Mouse (Mus musculus) ES-E14 (cell line): ENCODE results near the gene Cux2. TPM values are rescaled to one million over a fixed set of nuclear protein-coding genes. Genes with fewer than 3 reads are reported as not detected.

Source experiments
- DNase-seq: peaks from one replicate; pipeline ENCODE4 v3.0.0-alpha.2; 2013; ENCODE audit warnings: low read depth, low spot score
- H3K27ac ChIP-seq: 2 replicates; pipeline ENCODE4 v1.5.1; 2012; ENCODE audit warnings: low read depth, mild to moderate bottlenecking, low read length, moderate library complexity, mixed read lengths; ENCODE audit not compliant: poor library complexity, insufficient read depth, severe bottlenecking
- H3K36me3 ChIP-seq: 2 replicates; pipeline ENCODE4 v1.6.1; 2012; ENCODE audit warnings: mild to moderate bottlenecking, low read length, moderate library complexity, mixed read lengths; ENCODE audit not compliant: control insufficient read depth, poor library complexity, insufficient read depth, severe bottlenecking
- H3K4me1 ChIP-seq, 2 experiments: fragments of 150-350 bp in 1 of 2; sonication (generic) in 1 of 2; 2 replicates each; pipeline ENCODE4 v1.6.1; 2012; ENCODE audit warnings: low read length in 2 of 2, mild to moderate bottlenecking in 1 of 2, mixed read lengths in 1 of 2; ENCODE audit not compliant: control insufficient read depth in 2 of 2, insufficient read depth in 2 of 2, poor library complexity in 1 of 2
- H3K4me3 ChIP-seq, 2 experiments: fragments of 150-350 bp in 1 of 2; sonication (generic) in 1 of 2; 2 replicates each; pipeline ENCODE4 v1.5.1; 2012; ENCODE audit warnings: low read length in 2 of 2, low read depth in 1 of 2, mild to moderate bottlenecking in 1 of 2, mixed read lengths in 1 of 2; ENCODE audit not compliant: insufficient read depth in 1 of 2, poor library complexity in 1 of 2, severe bottlenecking in 1 of 2
- H3K9ac ChIP-seq: 2 replicates; pipeline ENCODE4 v1.6.1; 2012; ENCODE audit warnings: low read depth, mild to moderate bottlenecking, low read length, mixed read lengths; ENCODE audit not compliant: poor library complexity, insufficient read depth, severe bottlenecking
- H3K9me3 ChIP-seq: fragments of 150-350 bp; sonication (generic); 2 replicates; pipeline ENCODE4 v1.6.1; 2012; ENCODE audit warnings: low read depth, mild to moderate bottlenecking, low read length; ENCODE audit not compliant: control insufficient read depth, insufficient read depth
- CHD2 ChIP-seq: IDR thresholded peaks from 2 replicates; pipeline ENCODE4 v1.6.1; 2014; ENCODE audit warnings: mild to moderate bottlenecking, low read depth, low read length, inconsistent platforms
- HCFC1 ChIP-seq: IDR thresholded peaks from 2 replicates; pipeline ENCODE4 v1.6.1; 2012; ENCODE audit warnings: low read length, inconsistent platforms, borderline replicate concordance; ENCODE audit not compliant: insufficient read depth
- MAFK ChIP-seq: IDR thresholded peaks from 2 replicates; pipeline ENCODE4 v1.6.1; 2014; ENCODE audit warnings: mild to moderate bottlenecking, low read depth, low read length, inconsistent platforms; ENCODE audit not compliant: insufficient read depth
- ZC3H11A ChIP-seq: IDR thresholded peaks from 2 replicates; pipeline ENCODE4 v1.6.1; 2012; ENCODE audit warnings: low read depth, mild to moderate bottlenecking, inconsistent platforms, low read length, borderline replicate concordance
- ZNF384 ChIP-seq: IDR thresholded peaks from 2 replicates; pipeline ENCODE4 v1.6.1; 2012; ENCODE audit warnings: low read depth, low read length, inconsistent platforms
- in situ Hi-C, 2 experiments: fragments of 600-800 bp; cut with MboI; formaldehyde crosslinking; loops; one replicate each; pipeline ENCODE4 v1.15.1; 2025; ENCODE audit warnings: low sequenced_read_pairs in 2 of 2, inconsistent platforms in 1 of 2; ENCODE audit not compliant: unreplicated experiment in 2 of 2
- total RNA-seq: library from RNA; depleted of rRNA; stranded (reverse); fragments of 300-350 nt; gene quantifications from 2 replicates; pipeline ENCODE4 v1.2.3, GENCODE M21; 2012

The Cux2 gene
- total RNA-seq, 1 experiment: 1.8 TPM

GRCm38 (mm10) chr5:121843138-121843905 lies 206.6 kb downstream of the Cux2 start:
- in situ Hi-C loops: no loop called here
- peaks cover 4 to 17% of the 10 kb centered on the region in 2 experiments for H3K4me1 ChIP-seq
- TF ChIP-seq MAFK: no peak
- TF ChIP-seq ZNF384: no peak
- no peak for TF ChIP-seq CHD2
- TF ChIP-seq HCFC1: no peak
- no peak for TF ChIP-seq ZC3H11A
- H3K9ac ChIP-seq: no peak overlapping the region
- H3K4me3 ChIP-seq: peak overlapping the region; percentile 63 to 67
- no peaks in the 10 kb centered on the region for H3K9me3 ChIP-seq
- no peak overlapping the region for H3K27ac ChIP-seq
- H3K36me3 ChIP-seq: no peaks in the 10 kb centered on the region
- DNase-seq: no peak

- DNase-seq: no peak
- in situ Hi-C loops: no loop called here
- no peaks in the 10 kb centered on the region for H3K36me3 ChIP-seq
- peak overlapping the region; percentile 63 to 67 for H3K4me3 ChIP-seq
- no peak for TF ChIP-seq ZNF384
- 0 out of 2 replicates have a peak, but pooled peaks have one; percentile 43 for TF ChIP-seq ZC3H11A
- no peak for TF ChIP-seq HCFC1
- no peak for TF ChIP-seq MAFK
- H3K9ac ChIP-seq: peak overlapping the region; percentile 63
- peaks cover 6 to 22% of the 10 kb centered on the region in 2 experiments for H3K4me1 ChIP-seq
- no peak overlapping the region for H3K27ac ChIP-seq
- no peaks in the 10 kb centered on the region for H3K9me3 ChIP-seq
These were observed 207.2 kb downstream of the Cux2 start for GRCm38 (mm10) chr5:121842665-121843118.

GRCm38 (mm10) chr5:121841973-121842372 lies 207.9 kb downstream of the Cux2 start:
- no peak for DNase-seq
- no peak for TF ChIP-seq CHD2
- no peak for TF ChIP-seq MAFK
- TF ChIP-seq ZNF384: no peak
- no peak for TF ChIP-seq HCFC1
- no peak for TF ChIP-seq ZC3H11A
- no peak overlapping the region; the same call in 1 of the 2 replicates for H3K9ac ChIP-seq
- no peaks in the 10 kb centered on the region for H3K36me3 ChIP-seq
- peaks cover 6 to 23% of the 10 kb centered on the region in 2 experiments for H3K4me1 ChIP-seq
- no peaks in the 10 kb centered on the region for H3K9me3 ChIP-seq
- in situ Hi-C loops: no loop called here
- no peak overlapping the region for H3K27ac ChIP-seq
- peak overlapping the region in 1 of 2 experiments; percentile 43; a peak in 2 of 4 replicates for H3K4me3 ChIP-seq

- Histone ChIP-seq H3K9me3 (no peaks in the 10 kb centered on the region), H3K4me1 (peaks cover 6 to 23% of the 10 kb centered on the region in 2 experiments), H3K27ac (no peak overlapping the region), H3K4me3 (no peak overlapping the region), H3K9ac (no peak overlapping the region), H3K36me3 (no peaks in the 10 kb centered on the region)
- no peak for DNase-seq
- in situ Hi-C loops: no loop called here
- TF ChIP-seq CHD2: no peak
These were observed 208.4 kb downstream of the Cux2 start for GRCm38 (mm10) chr5:121841516-121841915.

GRCm38 (mm10) chr5:121839128-121839473 lies 210.8 kb downstream of the Cux2 start:
- DNase-seq: no peak
- H3K27ac ChIP-seq: peak overlapping the region; percentile 4; the same call in 1 of the 2 replicates
- peaks cover 6 to 29% of the 10 kb centered on the region in 2 experiments for H3K4me1 ChIP-seq
- peak overlapping the region; percentile 64 to 68 for H3K4me3 ChIP-seq
- H3K36me3 ChIP-seq: no peaks in the 10 kb centered on the region
- in situ Hi-C loops: no loop called here
- TF ChIP-seq HCFC1 (no peak), ZNF384 (no peak), ZC3H11A (no peak), CHD2 (no peak), MAFK (no peak)
- H3K9me3 ChIP-seq: no peaks in the 10 kb centered on the region
- peak overlapping the region; percentile 60 for H3K9ac ChIP-seq
